In the genomic region with DNA sequence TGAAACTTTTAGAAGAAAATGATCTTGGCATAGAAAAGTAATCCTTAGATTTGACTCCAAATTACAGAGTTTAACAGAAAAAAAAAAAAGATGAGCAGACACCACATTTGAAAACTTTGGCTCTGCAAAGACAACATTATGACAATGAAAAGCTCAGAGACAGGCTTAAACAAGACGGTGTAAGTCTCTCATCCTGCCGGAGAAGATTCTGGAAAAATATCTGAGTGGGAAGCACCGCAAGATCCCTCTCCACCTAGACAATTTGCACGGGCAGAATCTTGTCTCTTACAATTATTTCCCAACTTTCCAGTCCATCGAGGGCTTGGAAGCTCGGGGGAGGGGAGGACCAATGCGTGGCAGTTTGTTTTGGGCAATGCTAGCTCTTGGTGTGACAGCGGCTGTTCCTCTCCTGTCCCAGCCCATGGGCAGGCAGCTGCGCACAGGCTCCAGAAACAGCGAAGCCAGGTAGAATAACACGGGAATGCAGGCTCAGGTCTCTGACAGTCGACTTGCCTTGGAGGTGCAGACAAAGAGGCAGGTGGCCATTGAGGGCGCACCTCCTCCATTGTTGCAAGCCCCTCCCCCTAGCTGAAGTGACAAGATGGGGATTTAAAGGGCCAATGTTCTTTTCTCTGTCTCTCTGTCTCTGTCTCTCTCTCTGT, we compare ENCODE assay signal across 8 mouse cellular contexts. TPM values are rescaled to one million over a fixed set of nuclear protein-coding genes. Genes with fewer than 3 reads are reported as not detected.
DNase-seq lines count a peak whose midpoint lies in the region; ATAC-seq and TF ChIP-seq lines count a peak whose summit lies in the region.

No protein-coding gene starts in this region.

- no peak for DNase-seq in G1E (ENCODE audit: low spot score)
- DNase-seq in brain, embryonic 18.5 days (ENCODE audit: low read depth, low spot score), result peak; percentile 46
- peak; percentile 64 for DNase-seq in hindbrain, embryonic 10.5 days (ENCODE audit: low spot score)
- DNase-seq in layer of hippocampus, adult 9-10 months (ENCODE audit: low spot score), result peak; percentile 39
- DNase-seq in ovary, postnatal 36 days (ENCODE audit: low spot score), result peak; percentile 59

- peaks cover 21% of the 10 kb centered on the region for H3K9me3 ChIP-seq in G1E (replicated peaks)
- peaks cover 2% of the 10 kb centered on the region; the same call in 1 of the 2 replicates for H3K9me3 ChIP-seq in forebrain, embryonic 13.5 days (replicated peaks)
- H3K9me3 ChIP-seq in hindbrain, embryonic 10.5 days, result peaks cover 10% of the 10 kb centered on the region
- H3K9me3 ChIP-seq in lung, embryonic 16.5 days (ENCODE audit: control insufficient read depth, low read length), result peaks cover 3% of the 10 kb centered on the region

- WGBS in forebrain, embryonic 13.5 days, result 3% methylated on average over 13 of the region's 13 CpGs
- WGBS in hindbrain, embryonic 10.5 days, result 10% methylated on average over 13 of the region's 13 CpGs
- WGBS in lung, embryonic 16.5 days, result 2% methylated on average over 13 of the region's 13 CpGs

- peaks cover 5% of the 10 kb centered on the region; the same call in 1 of the 2 replicates for H3K4me1 ChIP-seq in G1E (ENCODE audit: insufficient read depth, low read depth, low read length)
- peaks cover 14% of the 10 kb centered on the region for H3K4me1 ChIP-seq in forebrain, embryonic 13.5 days
- H3K4me1 ChIP-seq in hindbrain, embryonic 10.5 days (replicated peaks), result peaks cover 19% of the 10 kb centered on the region; the same call in 1 of the 2 replicates
- peaks cover 4% of the 10 kb centered on the region; the same call in 1 of the 2 replicates for H3K4me1 ChIP-seq in lung, embryonic 16.5 days (replicated peaks; ENCODE audit: control insufficient read depth, insufficient read depth, low read length)

- no peak for ATAC-seq in G1E (ENCODE audit: extremely low read depth, insufficient number of reproducible peaks, low FRiP score, poor library complexity, severe bottlenecking)
- peak; percentile 77 for ATAC-seq in forebrain, embryonic 13.5 days
- ATAC-seq in lung, embryonic 16.5 days (ENCODE audit: low read depth), result peak; percentile 70
- ATAC-seq in erythroid progenitor cell, adult 5-6 weeks (replicated peaks; ENCODE audit: low FRiP score, poor library complexity, severe bottlenecking), result no peak

- peaks cover 6% of the 10 kb centered on the region; the same call in 1 of the 2 replicates for H3K27me3 ChIP-seq in G1E (ENCODE audit: insufficient read depth, low read length)
- H3K27me3 ChIP-seq in forebrain, embryonic 13.5 days, result no peaks in the 10 kb centered on the region
- no peaks in the 10 kb centered on the region for H3K27me3 ChIP-seq in hindbrain, embryonic 10.5 days (ENCODE audit: insufficient read depth, poor library complexity, severe bottlenecking)
- H3K27me3 ChIP-seq in lung, embryonic 16.5 days (ENCODE audit: control insufficient read depth, insufficient read depth, low read depth, low read length), result no peaks in the 10 kb centered on the region

- H3K27ac ChIP-seq in forebrain, embryonic 13.5 days, result peak overlapping the region; percentile 88
- H3K27ac ChIP-seq in hindbrain, embryonic 10.5 days, result peak overlapping the region; percentile 87
- peak overlapping the region; percentile 70 for H3K27ac ChIP-seq in lung, embryonic 16.5 days (ENCODE audit: low read length)

- H3K4me3 ChIP-seq in G1E (ENCODE audit: low read depth, low read length), result peak overlapping the region; percentile 60; the same call in 1 of the 2 replicates
- peak overlapping the region; percentile 52 for H3K4me3 ChIP-seq in forebrain, embryonic 13.5 days
- peak overlapping the region; percentile 52 for H3K4me3 ChIP-seq in hindbrain, embryonic 10.5 days
- peak overlapping the region; percentile 65 for H3K4me3 ChIP-seq in lung, embryonic 16.5 days (ENCODE audit: low read length)

- H3K9ac ChIP-seq in forebrain, embryonic 13.5 days, result peak overlapping the region; percentile 82
- peak overlapping the region; percentile 75 for H3K9ac ChIP-seq in lung, embryonic 16.5 days (ENCODE audit: low read length)

- no peak for TF ChIP-seq CTCF in G1E (IDR thresholded peaks at IDR 0.05; ENCODE audit: low read depth, low read length)

- peak overlapping the region; percentile 72 for H3K4me2 ChIP-seq in forebrain, embryonic 13.5 days
- H3K4me2 ChIP-seq in lung, embryonic 16.5 days (ENCODE audit: low read depth, low read length), result peak overlapping the region; percentile 81

- no peaks in the 10 kb centered on the region for H3K36me3 ChIP-seq in G1E (replicated peaks)
- no peaks in the 10 kb centered on the region for H3K36me3 ChIP-seq in forebrain, embryonic 13.5 days (ENCODE audit: poor library complexity, severe bottlenecking)
- no peaks in the 10 kb centered on the region for H3K36me3 ChIP-seq in hindbrain, embryonic 10.5 days
- no peaks in the 10 kb centered on the region for H3K36me3 ChIP-seq in lung, embryonic 16.5 days (ENCODE audit: control insufficient read depth, insufficient read depth, low read length)

RNA-seq across cellular contexts. Expression of a gene that starts 23.2 kb away (rescaled TPM):
- total RNA-seq in G1E (2014; fragmentation: Nextera tagmentation), result 26.0 and 32.4 TPM in 2 replicates
- total RNA-seq in G1E (2017), result 29.9 and 36.4 TPM in 2 replicates
- polyA plus RNA-seq in G1E (2012), result 5.3 and 6.4 TPM in 2 replicates
- polyA plus RNA-seq in forebrain, embryonic 13.5 days (2015; fragmentation: Nextera tagmentation; extraction: Ambion mirVana), result 43.3 and 52.7 TPM in 2 replicates
- polyA plus RNA-seq in hindbrain, embryonic 10.5 days (2016; fragmentation: Nextera tagmentation; extraction: Ambion mirVana), result 30.6 and 37.1 TPM in 2 replicates
- 28.1 and 29.5 TPM in 2 replicates for polyA plus RNA-seq in lung, embryonic 16.5 days (2015; fragmentation: Nextera tagmentation; extraction: Ambion mirVana)
- 15.1 and 19.1 TPM in 2 replicates for total RNA-seq in erythroid progenitor cell, adult 5-6 weeks (2015; ENCODE audit: low replicate concordance)
- 22.0 and 35.7 TPM in 2 replicates for total RNA-seq in erythroid progenitor cell, adult 5-6 weeks (2017; ENCODE audit: low replicate concordance)

RNA-seq across cellular contexts. Expression of a gene that starts 35.9 kb away (rescaled TPM):
- total RNA-seq in G1E (2014; fragmentation: Nextera tagmentation) (20.4 and 22.4 TPM in 2 replicates), G1E (2017) (5.6 and 7.3 TPM in 2 replicates)
- polyA plus RNA-seq in G1E (2012), result 10.2 and 12.5 TPM in 2 replicates
- polyA plus RNA-seq in forebrain, embryonic 13.5 days (2015; fragmentation: Nextera tagmentation; extraction: Ambion mirVana), result 27.8 and 32.6 TPM in 2 replicates
- 45.7 and 46.9 TPM in 2 replicates for polyA plus RNA-seq in hindbrain, embryonic 10.5 days (2016; fragmentation: Nextera tagmentation; extraction: Ambion mirVana)
- 28.3 and 32.4 TPM in 2 replicates for polyA plus RNA-seq in lung, embryonic 16.5 days (2015; fragmentation: Nextera tagmentation; extraction: Ambion mirVana)
- total RNA-seq in erythroid progenitor cell, adult 5-6 weeks (2015; ENCODE audit: low replicate concordance), result 5.0 and 8.4 TPM in 2 replicates
- total RNA-seq in erythroid progenitor cell, adult 5-6 weeks (2017; ENCODE audit: low replicate concordance), result 3.1 and 3.2 TPM in 2 replicates

RNA-seq across cellular contexts. Expression of a gene that starts 57.6 kb away (rescaled TPM):
- total RNA-seq in G1E (2014; fragmentation: Nextera tagmentation) (0.29 TPM in 1 of 2 replicates, not detected in the other), G1E (2017) (0.05 and 0.06 TPM in 2 replicates)
- polyA plus RNA-seq in G1E (2012), result 0.01 and 0.05 TPM in 2 replicates
- 2.0 and 2.2 TPM in 2 replicates for polyA plus RNA-seq in forebrain, embryonic 13.5 days (2015; fragmentation: Nextera tagmentation; extraction: Ambion mirVana)
- 3.1 and 3.5 TPM in 2 replicates for polyA plus RNA-seq in hindbrain, embryonic 10.5 days (2016; fragmentation: Nextera tagmentation; extraction: Ambion mirVana)
- polyA plus RNA-seq in lung, embryonic 16.5 days (2015; fragmentation: Nextera tagmentation; extraction: Ambion mirVana), result 7.4 and 7.8 TPM in 2 replicates
- 0.42 and 5.0 TPM in 2 replicates for total RNA-seq in erythroid progenitor cell, adult 5-6 weeks (2015; ENCODE audit: low replicate concordance)
- 1.8 and 1.9 TPM in 2 replicates for total RNA-seq in erythroid progenitor cell, adult 5-6 weeks (2017; ENCODE audit: low replicate concordance)

Comparison
In these comparisons a context has a peak if more than half of its experiments do, and no peak if none do; other contexts are left out.
1. ATAC-seq: peak in forebrain, embryonic 13.5 days (single experiment) and lung, embryonic 16.5 days (single experiment); none in G1E (single experiment) and erythroid progenitor cell, adult 5-6 weeks (single experiment).
2. Peak in every context shown above with its lines, with median percentiles within 50 percentile points of each other: H3K4me3 ChIP-seq and H3K27ac ChIP-seq.